8 mouse cellular contexts compared by ENCODE assay signal in the genomic region with DNA sequence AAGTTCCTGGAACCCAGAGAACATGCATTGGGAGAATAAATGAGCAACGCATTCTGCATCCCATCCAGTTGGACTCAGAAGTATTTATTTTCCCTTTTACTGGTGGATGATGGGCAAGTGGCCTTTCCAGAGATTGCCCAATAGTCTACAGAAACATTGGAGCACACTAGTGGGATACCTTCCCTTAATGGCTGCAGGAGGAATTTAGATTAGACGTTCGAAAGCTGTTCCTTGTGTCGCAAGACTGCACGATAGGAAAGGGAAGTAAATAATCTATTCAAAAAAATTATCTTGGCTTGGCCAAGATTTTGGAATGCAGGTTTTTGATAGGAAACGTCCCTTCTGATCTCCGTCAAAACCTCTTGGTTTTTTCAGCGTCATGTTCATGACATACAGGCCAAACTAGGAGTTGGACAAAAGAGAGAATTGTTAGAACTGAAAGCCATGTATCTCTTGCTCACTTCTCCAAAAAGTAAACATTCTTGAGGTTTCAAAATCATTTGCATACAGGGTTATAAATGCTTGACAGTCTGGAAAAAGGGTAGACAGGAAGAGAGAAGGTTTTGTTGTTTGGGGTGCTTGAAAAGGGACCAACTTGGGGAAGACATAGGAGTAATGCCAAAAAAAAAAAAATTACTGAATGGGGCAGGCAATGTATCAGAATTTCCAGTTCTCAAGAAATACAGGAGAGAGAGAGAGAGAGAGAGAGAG. TPM values are rescaled to one million over a fixed set of nuclear protein-coding genes. Genes with fewer than 3 reads are reported as not detected.
DNase-seq lines count a peak whose midpoint lies in the region; ATAC-seq lines count a peak whose summit lies in the region.

No protein-coding gene starts in this region.

- H3K9me3 ChIP-seq in embryonic facial prominence, embryonic 13.5 days, result no peaks in the 10 kb centered on the region
- no peaks in the 10 kb centered on the region for H3K9me3 ChIP-seq in hindbrain, embryonic 15.5 days

- 75% methylated on average over 8 of the region's 8 CpGs for WGBS in embryonic facial prominence, embryonic 13.5 days
- 72% methylated on average over 8 of the region's 8 CpGs for WGBS in hindbrain, embryonic 15.5 days
- WGBS in macrophage (ENCODE audit: missing documents), result 33% methylated on average over 8 of the region's 8 CpGs

- peaks cover 8% of the 10 kb centered on the region for H3K4me1 ChIP-seq in embryonic facial prominence, embryonic 13.5 days
- peaks cover 6% of the 10 kb centered on the region for H3K4me1 ChIP-seq in hindbrain, embryonic 15.5 days (replicated peaks)

- peaks cover 28% of the 10 kb centered on the region for H3K79me2 ChIP-seq in macrophage (ENCODE audit: inconsistent target)

- DNase-seq in cerebellum, adult 9-10 months, result peak; percentile 31
- DNase-seq in cerebellum, postnatal 25 days, result no peak
- DNase-seq in layer of hippocampus, postnatal 10 days (ENCODE audit: low spot score in 2 of 2), result no peak

- peak overlapping the region; percentile 86 for H3K4me3 ChIP-seq in embryonic facial prominence, embryonic 13.5 days
- H3K4me3 ChIP-seq in hindbrain, embryonic 15.5 days, result peak overlapping the region; percentile 93
- peak overlapping the region; percentile 67; the same call in 1 of the 2 replicates for H3K4me3 ChIP-seq in macrophage (ENCODE audit: inconsistent target)

- no peak for ATAC-seq in embryonic facial prominence, embryonic 13.5 days (ENCODE audit: insufficient number of reproducible peaks, insufficient read depth, low FRiP score, low TSS enrichment, low read depth)
- no peak for ATAC-seq in hindbrain, embryonic 15.5 days (ENCODE audit: low FRiP score, low read depth)
- ATAC-seq in frontal cortex, adult (ENCODE audit: low TSS enrichment), result no peak
- no peak for ATAC-seq in monocyte, adult 5-6 weeks (replicated peaks; ENCODE audit: insufficient number of reproducible peaks, low FRiP score, low TSS enrichment, poor library complexity, severe bottlenecking)

- H3K4me2 ChIP-seq in embryonic facial prominence, embryonic 13.5 days, result peak overlapping the region; percentile 76
- H3K4me2 ChIP-seq in hindbrain, embryonic 15.5 days, result peak overlapping the region; percentile 58

- H3K9ac ChIP-seq in embryonic facial prominence, embryonic 13.5 days, result no peak overlapping the region; the same call in 1 of the 2 replicates
- H3K9ac ChIP-seq in hindbrain, embryonic 15.5 days, result no peak overlapping the region

- no peaks in the 10 kb centered on the region for H3K27me3 ChIP-seq in embryonic facial prominence, embryonic 13.5 days
- H3K27me3 ChIP-seq in hindbrain, embryonic 15.5 days, result no peaks in the 10 kb centered on the region

- no peaks in the 10 kb centered on the region for H3K36me3 ChIP-seq in embryonic facial prominence, embryonic 13.5 days
- H3K36me3 ChIP-seq in hindbrain, embryonic 15.5 days, result no peaks in the 10 kb centered on the region
- no peaks in the 10 kb centered on the region for H3K36me3 ChIP-seq in macrophage (ENCODE audit: inconsistent target)

- H3K27ac ChIP-seq in embryonic facial prominence, embryonic 13.5 days, result no peak overlapping the region
- peak overlapping the region; percentile 100 for H3K27ac ChIP-seq in hindbrain, embryonic 15.5 days (replicated peaks)
- H3K27ac ChIP-seq in macrophage, result peak overlapping the region; percentile 97

RNA-seq across cellular contexts. Expression of a gene that starts 2.0 kb away (rescaled TPM):
- polyA plus RNA-seq in embryonic facial prominence, embryonic 13.5 days (2015; fragmentation: Nextera tagmentation; extraction: Ambion mirVana), result 34.1 and 35.6 TPM in 2 replicates
- polyA plus RNA-seq in hindbrain, embryonic 15.5 days (2015; fragmentation: Nextera tagmentation; extraction: Ambion mirVana), result 81.0 and 91.5 TPM in 2 replicates
- total RNA-seq in macrophage (2018; cell fraction: chromatin; rRNA removed), result 100 to 1,000 TPM in 3 of 26 experiments, 10 to 100 TPM in 23; 24.2 to 198 (median 48.9) TPM
- total RNA-seq in macrophage (2018; cell fraction: cytosol; rRNA removed), result 100 to 1,000 TPM in 20 of 26 experiments, 10 to 100 TPM in 6; 69.0 to 524 (median 187) TPM
- 100 to 1,000 TPM in 21 of 26 experiments, 10 to 100 TPM in 5; 65.3 to 260 (median 137) TPM for total RNA-seq in macrophage (2018; cell fraction: nucleus; rRNA removed)
- 47.4 to 105 TPM (median 66.6 TPM) in 3 replicates for polyA plus RNA-seq in macrophage (2018)
- 10 to 100 TPM; 27.5 to 37.9 TPM for total RNA-seq in layer of hippocampus, postnatal 10 days (2021)
- 29.2 to 39.7 TPM (median 32.6 TPM) in 3 replicates for total RNA-seq in monocyte, adult 5-6 weeks (2017)
